22 mouse cellular contexts compared by ENCODE assay signal in genomic region chr11:34904271-34904670, GRCm38 (mm10).
"Had no signal": no experiment of that assay in that cellular context is flagged by ENCODE, and none has a peak within 500 bp of the region (broad histone marks: within the 10 kb centered on the region; RNA-seq: fewer than 3 reads in every experiment).

No protein-coding gene starts in this region.

- H3K27me3 ChIP-seq: kidney, embryonic 15.5 days; liver, embryonic 12.5 days; liver, embryonic 15.5 days; lung, embryonic 15.5 days; megakaryocyte, embryonic 14.5 days; stomach, embryonic 15.5 days had no signal

- H3K9me3 ChIP-seq: kidney, embryonic 15.5 days; limb, embryonic 13.5 days; liver, embryonic 12.5 days; liver, embryonic 15.5 days; lung, embryonic 15.5 days; megakaryocyte, embryonic 14.5 days; stomach, embryonic 15.5 days had no signal

- H3K4me3 ChIP-seq: kidney, embryonic 15.5 days; left cerebral cortex, adult 2 months; limb, embryonic 13.5 days; liver, embryonic 12.5 days; liver, embryonic 15.5 days; lung, embryonic 15.5 days; megakaryocyte, embryonic 14.5 days; stomach, embryonic 15.5 days had no signal

- H3K36me3 ChIP-seq: kidney, embryonic 15.5 days; limb, embryonic 13.5 days; liver, embryonic 12.5 days; liver, embryonic 15.5 days; lung, embryonic 15.5 days; stomach, embryonic 15.5 days had no signal

- H3K9ac ChIP-seq: kidney, embryonic 15.5 days; limb, embryonic 13.5 days; liver, embryonic 12.5 days; liver, embryonic 15.5 days; lung, embryonic 15.5 days; stomach, embryonic 15.5 days had no signal

- H3K4me2 ChIP-seq: kidney, embryonic 15.5 days; limb, embryonic 13.5 days; liver, embryonic 12.5 days; liver, embryonic 15.5 days; lung, embryonic 15.5 days; midbrain, embryonic 11.5 days; stomach, embryonic 15.5 days had no signal

- ATAC-seq: liver, embryonic 12.5 days had no signal

- H3K27ac ChIP-seq: kidney, embryonic 15.5 days; left cerebral cortex, adult 2 months; limb, embryonic 13.5 days; liver, embryonic 12.5 days; liver, embryonic 15.5 days; lung, embryonic 15.5 days; stomach, embryonic 15.5 days had no signal

- H3K4me1 ChIP-seq: liver, embryonic 12.5 days; liver, embryonic 15.5 days; lung, embryonic 15.5 days; megakaryocyte, embryonic 14.5 days; stomach, embryonic 15.5 days had no signal

- DNase-seq: kidney, adult 2 months; kidney, postnatal 10 days; kidney, postnatal 36 days; layer of hippocampus, postnatal 36 days; liver; lung, adult 18-20 months; lung, postnatal 10 days; lung, postnatal 36 days; midbrain, embryonic 14.5 days; retina, postnatal 1 day; right cerebral cortex, postnatal 25 days; spleen, adult 18-20 months; thymus, postnatal 36 days had no signal
